Mouse (Mus musculus): Measurements from ENCODE around the gene Trpm6.

DNA sequence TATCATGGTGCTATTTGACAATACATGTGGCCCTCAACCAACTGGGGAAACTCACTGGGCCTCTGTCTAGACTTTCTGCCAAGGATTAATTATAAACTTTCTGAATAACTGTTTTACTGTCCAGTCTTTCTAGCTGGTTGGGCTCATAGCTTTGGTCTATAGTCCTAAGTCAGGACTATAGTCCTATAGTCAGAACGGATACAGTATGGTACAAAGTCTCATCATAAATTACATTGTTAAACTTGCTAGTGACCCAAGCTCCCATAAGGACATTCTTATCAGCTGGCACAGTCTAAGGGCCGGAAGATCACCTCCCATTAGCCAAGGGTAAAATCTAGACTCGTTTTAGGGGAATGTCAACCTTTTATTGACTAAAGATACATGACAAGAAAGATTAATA is 155.7 kb downstream of the Trpm6 start:
- TF ChIP-seq CTCF (IDR thresholded peaks at IDR 0.05; ENCODE audit: insufficient read depth, low read depth, low read length) (no peak), POLR2A (IDR thresholded peaks at IDR 0.05; ENCODE audit: insufficient read depth, low read depth, low read length) (no peak)
